Mouse (Mus musculus): ENCODE results near the gene Cyth1. TPM values are rescaled to one million over a fixed set of nuclear protein-coding genes. Genes with fewer than 3 reads are reported as not detected.
A peak's percentile ranks its signal among the peaks of the same experiment; 100 is the strongest.

The Cyth1 gene
- total and polyA plus RNA-seq, 3 experiments = 13.2 to 13.6 TPM; not detected in 1

DNA sequence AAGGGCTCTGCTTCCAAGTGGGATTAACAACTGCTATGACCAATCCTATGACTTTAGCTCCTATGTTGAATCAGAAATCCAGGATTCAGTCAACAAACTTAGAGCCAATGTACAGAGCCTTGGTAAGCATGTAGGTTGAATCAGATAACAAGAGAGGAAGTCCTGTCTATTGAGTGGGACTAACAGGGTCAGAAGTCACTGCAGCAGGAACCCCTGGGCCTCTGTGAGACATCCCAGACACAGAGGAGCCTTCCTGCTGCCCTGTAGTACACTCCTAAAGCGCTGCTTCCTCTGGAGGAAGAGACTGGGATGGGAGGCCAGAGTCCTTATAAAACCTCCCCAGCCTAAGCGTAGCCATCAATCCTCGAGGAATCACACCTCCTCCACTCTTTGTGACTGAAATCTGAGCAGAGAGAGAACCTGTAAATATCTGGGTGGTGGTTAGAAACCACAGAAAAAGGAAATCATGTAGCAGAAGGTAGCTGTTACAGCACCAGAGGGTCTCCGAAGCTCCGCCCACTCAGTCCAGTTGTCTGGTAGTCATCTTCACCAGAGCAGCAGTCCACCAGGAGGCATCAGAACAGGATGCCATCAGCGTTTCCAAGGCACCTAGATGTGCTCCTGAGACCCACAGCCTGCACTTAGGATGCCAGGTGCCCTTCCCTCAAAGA is 11.7 kb downstream of the Cyth1 start:
- DNase-seq (ENCODE audit: low read depth, low spot score) = peak; percentile 49
- Histone ChIP-seq H3K36me3 (ENCODE audit: control insufficient read depth in 1 of 2, insufficient read depth in 2 of 2, low read length in 2 of 2) (peaks cover 0 to 5% of the 10 kb centered on the region in 2 experiments; a peak in 2 of 4 replicates), H3K27ac (ENCODE audit: control insufficient read depth, low read depth, low read length) (no peak overlapping the region), H3K27me3 (ENCODE audit: control insufficient read depth in 1 of 2, insufficient read depth in 2 of 2, low read length in 2 of 2) (no peaks in the 10 kb centered on the region), H3K9ac (ENCODE audit: control insufficient read depth, low read depth, low read length, poor library complexity, severe bottlenecking) (no peak overlapping the region), H3K4me1 (ENCODE audit: control insufficient read depth in 1 of 2, insufficient read depth in 2 of 2, low read length in 2 of 2) (peaks cover 12 to 14% of the 10 kb centered on the region in 2 experiments), H3K4me3 (ENCODE audit: control insufficient read depth in 1 of 2, insufficient read depth in 1 of 2, low read depth in 2 of 2, low read length in 2 of 2) (no peak overlapping the region), H3K9me3 (replicated peaks; ENCODE audit: insufficient read depth, low read length) (no peaks in the 10 kb centered on the region), H3K79me2 (ENCODE audit: control insufficient read depth, insufficient read depth, low read length, poor library complexity) (peaks cover 2% of the 10 kb centered on the region; the same call in 1 of the 2 replicates)
- TF ChIP-seq POLR2AphosphoS5 (IDR thresholded peaks at IDR 0.05; ENCODE audit: borderline replicate concordance, low read depth, low read length) (no peak), UBTF (IDR thresholded peaks at IDR 0.05; ENCODE audit: borderline replicate concordance, insufficient read depth, low read depth, low read length) (no peak), ZNF384 (IDR thresholded peaks at IDR 0.05; ENCODE audit: low read depth, low read length) (no peak), EP300 (IDR thresholded peaks at IDR 0.05; ENCODE audit: low read depth in 1 of 2, low read length in 2 of 2) (peak in 1 of 2 experiments; percentile 29; a peak in 1 of 4 replicates), TCF12 (IDR thresholded peaks at IDR 0.05; ENCODE audit: low read depth, low read length) (no peak), TAL1 (IDR thresholded peaks at IDR 0.05; ENCODE audit: low read length) (no peak), KAT2A (conservative IDR thresholded peaks at IDR 0.05; ENCODE audit: low read depth, low read length) (no peak), USF2 (IDR thresholded peaks at IDR 0.05; ENCODE audit: borderline replicate concordance in 1 of 2, insufficient read depth in 1 of 2, low read depth in 1 of 2, low read length in 2 of 2) (no peak), HCFC1 (IDR thresholded peaks at IDR 0.05; ENCODE audit: low read depth, low read length) (no peak), GATA1 (IDR thresholded peaks at IDR 0.05; ENCODE audit: low read depth, low read length) (peak; percentile 68; the same call in 1 of the 2 replicates), POLR2A (IDR thresholded peaks at IDR 0.05; ENCODE audit: control insufficient read depth in 1 of 2, insufficient read depth in 1 of 2, low read depth in 1 of 2, low read length in 2 of 2, poor library complexity in 1 of 2) (no peak), SIN3A (IDR thresholded peaks at IDR 0.05; ENCODE audit: low read length) (no peak), NRF1 (IDR thresholded peaks at IDR 0.05; ENCODE audit: insufficient read depth, low read depth, low read length, poor library complexity, severe bottlenecking) (no peak), MEF2A (IDR thresholded peaks at IDR 0.05; ENCODE audit: extremely low read depth, insufficient replicate concordance, low read depth, low read length, poor library complexity, severe bottlenecking) (no peak), RCOR1 (IDR thresholded peaks at IDR 0.05; ENCODE audit: low read depth, low read length) (peak; percentile 36; the same call in 1 of the 2 replicates), CHD1 (IDR thresholded peaks at IDR 0.05; ENCODE audit: low read depth, low read length) (no peak)

DNA sequence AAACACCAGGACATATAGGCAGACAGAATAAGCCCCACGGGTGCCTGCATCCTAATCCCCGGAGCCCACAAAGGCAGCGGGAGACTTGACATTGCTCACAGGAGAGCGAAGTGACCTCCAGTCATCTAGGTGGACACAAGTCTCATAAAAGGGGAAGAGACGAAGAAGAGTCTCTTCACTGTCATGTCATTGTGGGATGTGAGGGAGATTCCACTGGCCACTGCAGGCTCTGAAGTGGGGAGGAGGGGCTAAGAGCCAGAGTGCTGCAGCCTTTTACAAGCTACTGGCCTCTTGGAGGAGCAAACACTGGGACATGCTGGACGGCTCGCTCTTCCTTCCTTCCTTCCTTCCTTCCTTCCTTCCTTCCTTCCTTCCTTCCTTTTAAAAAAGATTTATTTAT is 13.5 kb downstream of the Cyth1 start:
- no peak for TF ChIP-seq TAL1 (IDR thresholded peaks at IDR 0.05; ENCODE audit: low read length)
- no peak overlapping the region for H3K4me3 ChIP-seq (ENCODE audit: control insufficient read depth in 1 of 2, insufficient read depth in 1 of 2, low read depth in 2 of 2, low read length in 2 of 2)
- no peak overlapping the region for H3K27ac ChIP-seq (ENCODE audit: control insufficient read depth, low read depth, low read length)
- H3K36me3 ChIP-seq (ENCODE audit: control insufficient read depth in 1 of 2, insufficient read depth in 2 of 2, low read length in 2 of 2) = peaks cover 0 to 5% of the 10 kb centered on the region in 2 experiments; a peak in 2 of 4 replicates
- H3K9me3 ChIP-seq (replicated peaks; ENCODE audit: insufficient read depth, low read length) = no peaks in the 10 kb centered on the region
- peaks cover 12 to 17% of the 10 kb centered on the region in 2 experiments for H3K4me1 ChIP-seq (ENCODE audit: control insufficient read depth in 1 of 2, insufficient read depth in 2 of 2, low read length in 2 of 2)
- H3K9ac ChIP-seq (ENCODE audit: control insufficient read depth, low read depth, low read length, poor library complexity, severe bottlenecking) = no peak overlapping the region
- no peak for DNase-seq (ENCODE audit: low read depth, low spot score)
- no peaks in the 10 kb centered on the region for H3K27me3 ChIP-seq (ENCODE audit: control insufficient read depth in 1 of 2, insufficient read depth in 2 of 2, low read length in 2 of 2)
- H3K79me2 ChIP-seq (ENCODE audit: control insufficient read depth, insufficient read depth, low read length, poor library complexity) = peaks cover 2% of the 10 kb centered on the region; the same call in 1 of the 2 replicates

Data from MEL (cell line).